Mouse (Mus musculus) embryonic fibroblast, embryonic 13.5 days (primary cell): Measurements from ENCODE around the gene Ccdc153.

Experiments
- CTCF ChIP-seq: IDR thresholded peaks from 2 replicates; pipeline ENCODE4 v1.5.1; 2011; ENCODE audit warnings: mild to moderate bottlenecking, control low read depth, low read length, moderate library complexity, borderline replicate concordance; ENCODE audit not compliant: insufficient read depth
- POLR2A ChIP-seq: IDR thresholded peaks from 2 replicates; pipeline ENCODE4 v1.6.1; 2011; ENCODE audit warnings: low read depth, mild to moderate bottlenecking, control low read depth, low read length, moderate library complexity

DNA sequence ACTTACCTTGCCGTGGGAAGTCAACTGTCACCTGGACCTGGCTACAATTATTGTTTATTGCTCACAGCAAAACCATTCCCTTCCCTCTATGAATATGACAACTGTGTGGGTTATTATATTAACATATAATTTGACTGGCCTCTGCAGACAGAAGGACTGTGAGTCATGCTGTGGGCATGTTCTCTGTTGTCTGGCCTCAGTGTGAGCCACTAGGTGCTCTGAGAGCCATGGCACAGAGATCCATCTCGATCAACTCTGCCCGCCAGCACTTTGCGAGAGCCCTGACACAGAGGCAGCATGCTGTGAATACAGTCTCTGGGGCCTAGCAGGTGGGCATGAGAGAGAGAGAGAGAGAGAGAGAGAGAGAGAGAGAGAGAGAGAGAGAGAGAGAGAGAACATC, 29.5 kb downstream of the Ccdc153 start:
- TF ChIP-seq POLR2A, result no peak
- TF ChIP-seq CTCF, result no peak
